Mouse (Mus musculus) myocyte (in vitro differentiated cells): ENCODE measurements around the gene 2510009E07Rik. TPM values are rescaled to one million over a fixed set of nuclear protein-coding genes. Genes with fewer than 3 reads are reported as not detected.
A peak's percentile ranks its signal among the peaks of the same experiment; 100 is the strongest.

Source experiments
- H3K27me3 ChIP-seq: one replicate; pipeline ENCODE4 v1.6.1; 2011; ENCODE audit not compliant: control insufficient read depth, insufficient read depth, insufficient read length
- H3K36me3 ChIP-seq: one replicate; pipeline ENCODE4 v1.6.1; 2011; ENCODE audit not compliant: control insufficient read depth, insufficient read depth
- H3K4me2 ChIP-seq: one replicate; pipeline ENCODE4 v1.6.1; 2011; ENCODE audit warnings: low read depth, control low read depth
- H3K4me3 ChIP-seq: one replicate; pipeline ENCODE4 v1.5.1; 2011; ENCODE audit warnings: mild to moderate bottlenecking, control low read depth, moderate library complexity
- H3K79me2 ChIP-seq: one replicate; pipeline ENCODE4 v1.6.1; 2011; ENCODE audit not compliant: control insufficient read depth, insufficient read depth
- H3ac ChIP-seq: one replicate; pipeline ENCODE4 v1.6.1; 2011; ENCODE audit not compliant: control insufficient read depth, insufficient read length
- CEBPB ChIP-seq: IDR thresholded peaks from 2 replicates; pipeline ENCODE4 v1.6.1; 2011; ENCODE audit warnings: mild to moderate bottlenecking, moderate library complexity; ENCODE audit not compliant: poor library complexity, insufficient read depth, severe bottlenecking
- E2F4 ChIP-seq: IDR thresholded peaks from one replicate; pipeline ENCODE4 v1.6.1; 2011; ENCODE audit warnings: mild to moderate bottlenecking, control low read depth, moderate library complexity; ENCODE audit not compliant: insufficient read depth
- MAX ChIP-seq: IDR thresholded peaks from one replicate; pipeline ENCODE4 v1.6.1; 2011; ENCODE audit warnings: low read depth, mild to moderate bottlenecking, control low read depth
- MYOD1 ChIP-seq, 3 experiments: IDR thresholded peaks; one replicate each; pipeline ENCODE4 v1.6.1; 2011; ENCODE audit warnings: control low read depth in 2 of 3, low read depth in 2 of 3, mild to moderate bottlenecking in 2 of 3, moderate library complexity in 1 of 3; ENCODE audit not compliant: insufficient read length in 2 of 3, control insufficient read depth in 1 of 3
- MYOG ChIP-seq, 3 experiments: IDR thresholded peaks; one replicate each; pipeline ENCODE4 v1.6.1; 2011; ENCODE audit warnings: control low read depth in 2 of 3, low read depth in 2 of 3, mild to moderate bottlenecking in 2 of 3; ENCODE audit not compliant: insufficient read length in 2 of 3, control insufficient read depth in 1 of 3, insufficient read depth in 1 of 3
- POLR2A ChIP-seq: IDR thresholded peaks from one replicate; pipeline ENCODE4 v1.6.1; 2011; ENCODE audit warnings: low read depth, mild to moderate bottlenecking, control low read depth, moderate library complexity; ENCODE audit not compliant: insufficient read length
- POLR2AphosphoS2 ChIP-seq: IDR thresholded peaks from one replicate; pipeline ENCODE4 v1.6.1; 2011; ENCODE audit warnings: low read depth, control low read depth; ENCODE audit not compliant: insufficient read length
- REST ChIP-seq: IDR thresholded peaks from one replicate; pipeline ENCODE4 v1.6.1; 2011; ENCODE audit warnings: mild to moderate bottlenecking, control low read depth, moderate library complexity; ENCODE audit not compliant: insufficient read depth, insufficient read length
- SRF ChIP-seq: IDR thresholded peaks from one replicate; pipeline ENCODE4 v1.6.1; 2011; ENCODE audit warnings: low read depth; ENCODE audit not compliant: control insufficient read depth, insufficient read length
- TCF12 ChIP-seq: IDR thresholded peaks from one replicate; pipeline ENCODE4 v1.6.1; 2011; ENCODE audit warnings: mild to moderate bottlenecking, control low read depth; ENCODE audit not compliant: poor library complexity, insufficient read depth, severe bottlenecking
- TCF3 ChIP-seq: IDR thresholded peaks from one replicate; pipeline ENCODE4 v1.6.1; 2011; ENCODE audit warnings: low read depth, control low read depth; ENCODE audit not compliant: insufficient read length
- USF1 ChIP-seq: IDR thresholded peaks from one replicate; pipeline ENCODE4 v1.6.1; 2011; ENCODE audit warnings: low read depth, mild to moderate bottlenecking, control low read depth, moderate library complexity
- polyA plus RNA-seq: library from polyadenylated mRNA; unstranded; fragments of >200 nt; fragmentation: generic; extraction: Trizol; gene quantifications from one replicate; pipeline ENCODE4 v1.2.1, GENCODE M21; 2012; ENCODE audit warnings: missing spikeins

2510009E07Rik gene
- polyA plus RNA-seq, 1 experiment = 4.4 TPM

DNA sequence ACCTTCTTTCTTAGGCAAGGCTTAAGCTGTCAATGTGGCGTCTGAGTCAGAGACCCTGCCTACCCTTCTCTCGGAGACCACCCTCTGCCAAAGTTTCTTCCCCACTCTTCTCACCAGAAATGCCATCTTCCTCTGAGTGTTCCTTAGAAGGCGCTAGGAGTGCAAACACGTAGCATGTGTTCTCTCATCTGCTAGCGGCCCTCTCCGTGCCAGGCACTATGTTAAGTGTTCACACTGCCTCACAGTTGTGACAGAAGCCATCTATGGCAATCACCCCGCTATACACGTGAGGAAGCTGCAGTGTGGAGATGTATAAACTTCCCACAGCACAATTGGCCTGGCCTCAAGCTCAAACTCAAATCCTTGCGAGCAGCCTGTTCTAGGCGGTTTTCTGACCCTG is 20.1 kb upstream of the 2510009E07Rik start:
- no peaks in the 10 kb centered on the region for H3K79me2 ChIP-seq
- peaks cover 6% of the 10 kb centered on the region for H3K27me3 ChIP-seq
- TF ChIP-seq E2F4 = no peak
- TF ChIP-seq SRF = no peak
- TF ChIP-seq MAX = no peak
- no peak for TF ChIP-seq MYOG (IDR thresholded peaks at IDR 0.05; ENCODE audit: control insufficient read depth in 1 of 3, insufficient read depth in 1 of 3, insufficient read length in 2 of 3, low read depth in 2 of 3)
- TF ChIP-seq MYOD1 (IDR thresholded peaks at IDR 0.05; ENCODE audit: control insufficient read depth in 1 of 3, insufficient read length in 2 of 3, low read depth in 2 of 3) = no peak
- no peak for TF ChIP-seq REST
- no peak for TF ChIP-seq POLR2AphosphoS2
- no peak for TF ChIP-seq TCF12
- no peak for TF ChIP-seq TCF3
- no peak for TF ChIP-seq POLR2A
- no peak for TF ChIP-seq CEBPB
- TF ChIP-seq USF1 = no peak
- H3K4me2 ChIP-seq = no peak overlapping the region
- H3ac ChIP-seq = no peak overlapping the region
- no peak overlapping the region for H3K4me3 ChIP-seq
- H3K36me3 ChIP-seq = no peaks in the 10 kb centered on the region

DNA sequence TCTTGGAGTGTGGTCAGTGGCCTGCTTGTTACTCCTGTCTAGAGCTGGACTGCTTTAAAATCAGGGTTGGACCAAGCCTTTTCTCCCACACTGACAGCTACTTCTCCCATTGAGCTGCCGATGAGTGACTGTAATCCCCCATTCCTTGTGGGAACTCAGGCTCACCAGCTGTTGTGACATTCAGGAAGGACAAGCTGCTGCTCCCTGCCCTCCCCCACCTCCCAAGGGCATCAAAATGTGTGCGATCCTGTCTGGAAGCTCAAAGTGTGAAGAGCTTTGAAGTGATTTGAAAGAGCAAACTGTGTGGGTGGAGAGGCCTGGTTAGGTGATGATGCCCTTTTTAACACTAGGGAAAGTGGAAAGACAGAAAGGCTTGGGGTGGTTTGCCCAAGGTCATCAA is 15.9 kb upstream of the 2510009E07Rik start:
- Histone ChIP-seq H3ac (no peak overlapping the region), H3K79me2 (no peaks in the 10 kb centered on the region), H3K4me2 (no peak overlapping the region), H3K4me3 (no peak overlapping the region), H3K36me3 (no peaks in the 10 kb centered on the region), H3K27me3 (peaks cover 6% of the 10 kb centered on the region)
- TF ChIP-seq SRF = no peak
- TF ChIP-seq TCF3 = no peak
- TF ChIP-seq E2F4 = no peak
- no peak for TF ChIP-seq POLR2A
- TF ChIP-seq USF1 = no peak
- TF ChIP-seq MYOD1 (IDR thresholded peaks at IDR 0.05; ENCODE audit: control insufficient read depth in 1 of 3, insufficient read length in 2 of 3, low read depth in 2 of 3) = peak in 2 of 3 experiments; percentile 24 to 65

DNA sequence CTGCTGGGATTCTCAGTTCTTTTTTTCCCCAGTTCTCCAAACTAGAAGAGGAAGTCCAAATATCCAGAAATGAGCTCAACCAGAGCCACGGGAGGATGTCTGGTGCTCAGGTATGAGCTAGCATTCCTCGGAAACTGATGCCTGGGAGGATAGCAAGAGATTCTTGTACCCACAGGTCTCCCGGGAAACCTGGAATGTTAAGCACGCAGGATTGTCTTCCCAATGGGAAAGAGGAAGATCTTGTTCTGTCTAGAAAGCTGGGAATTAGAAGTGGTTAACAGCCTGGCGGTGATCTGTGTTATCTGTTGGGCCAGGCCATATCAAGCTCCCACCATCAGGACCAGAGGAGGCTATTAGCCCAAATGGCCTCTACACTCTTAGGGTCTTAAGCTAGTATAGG is 10.2 kb upstream of the 2510009E07Rik start:
- Histone ChIP-seq H3K27me3 (no peaks in the 10 kb centered on the region), H3K4me2 (no peak overlapping the region), H3K79me2 (no peaks in the 10 kb centered on the region), H3ac (no peak overlapping the region), H3K4me3 (no peak overlapping the region), H3K36me3 (no peaks in the 10 kb centered on the region)
- TF ChIP-seq E2F4 = no peak
- TF ChIP-seq REST = no peak

DNA sequence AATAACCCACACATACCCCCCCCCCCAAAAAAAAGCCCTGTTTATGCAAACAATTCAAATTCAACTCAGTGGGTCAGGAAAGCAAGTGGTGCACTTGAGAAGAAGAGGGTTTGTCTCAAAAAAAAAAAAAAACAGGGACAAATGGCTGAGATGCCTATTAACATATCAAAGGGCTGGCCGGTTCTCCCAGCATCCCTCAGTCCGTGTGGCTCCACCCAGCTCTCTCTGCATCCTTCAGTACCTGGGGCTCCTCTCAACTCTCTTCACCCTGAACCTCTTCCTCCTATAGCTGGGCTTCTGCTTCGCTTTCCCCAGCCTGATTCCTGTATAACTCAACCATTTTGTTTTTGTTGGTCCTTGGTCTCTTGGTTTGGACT is 7.8 kb upstream of the 2510009E07Rik start:
- Histone ChIP-seq H3K4me3 (no peak overlapping the region), H3K4me2 (peak overlapping the region; percentile 34), H3ac (no peak overlapping the region), H3K36me3 (no peaks in the 10 kb centered on the region), H3K79me2 (no peaks in the 10 kb centered on the region), H3K27me3 (no peaks in the 10 kb centered on the region)
- TF ChIP-seq E2F4 = no peak
- TF ChIP-seq POLR2AphosphoS2 = no peak
- TF ChIP-seq MYOD1 (IDR thresholded peaks at IDR 0.05; ENCODE audit: control insufficient read depth in 1 of 3, insufficient read length in 2 of 3, low read depth in 2 of 3) = no peak
- TF ChIP-seq TCF12 = no peak
- TF ChIP-seq MAX = no peak
- no peak for TF ChIP-seq USF1
- no peak for TF ChIP-seq POLR2A
- TF ChIP-seq TCF3 = no peak
- TF ChIP-seq SRF = no peak
- TF ChIP-seq CEBPB = no peak
- TF ChIP-seq REST = no peak
- no peak for TF ChIP-seq MYOG (IDR thresholded peaks at IDR 0.05; ENCODE audit: control insufficient read depth in 1 of 3, insufficient read depth in 1 of 3, insufficient read length in 2 of 3, low read depth in 2 of 3)

DNA sequence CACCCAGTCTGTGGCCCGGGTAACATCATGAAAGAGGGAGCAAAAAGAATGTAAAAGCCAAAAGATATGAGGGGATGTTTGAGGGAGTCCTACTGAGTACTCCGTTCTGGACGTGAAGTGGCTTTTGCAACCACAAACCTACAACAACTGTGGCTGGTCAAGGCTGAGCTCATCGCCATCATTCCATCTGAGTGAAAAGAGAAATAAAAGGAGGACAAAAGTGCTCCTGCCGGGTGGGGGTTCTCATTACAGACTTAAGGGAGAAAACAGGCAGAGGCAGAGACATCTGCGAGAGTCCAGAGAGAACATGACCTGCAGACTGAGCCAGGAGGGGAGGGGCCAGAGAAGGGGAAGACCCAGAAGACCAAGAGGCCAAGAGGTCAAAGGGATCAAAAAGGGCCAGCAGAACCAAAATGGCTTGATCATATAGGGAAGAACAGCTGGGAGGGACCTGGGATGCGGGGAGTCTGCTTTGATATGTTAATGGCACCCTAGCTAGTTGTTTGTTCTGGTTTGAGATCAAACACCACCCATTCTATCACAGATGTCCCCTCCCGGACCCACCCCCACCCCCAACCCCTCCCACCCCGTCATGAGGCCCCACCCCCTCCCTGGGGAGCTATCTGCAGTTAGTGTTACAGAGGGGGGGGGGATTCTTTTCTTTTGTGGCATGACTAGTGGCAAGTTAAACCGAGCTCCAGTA is 7.3 kb upstream of the 2510009E07Rik start:
- Histone ChIP-seq H3K4me3 (no peak overlapping the region), H3K27me3 (no peaks in the 10 kb centered on the region), H3K79me2 (no peaks in the 10 kb centered on the region), H3K36me3 (no peaks in the 10 kb centered on the region), H3K4me2 (peak overlapping the region; percentile 34), H3ac (no peak overlapping the region)
- TF ChIP-seq MYOD1 (IDR thresholded peaks at IDR 0.05; ENCODE audit: control insufficient read depth in 1 of 3, insufficient read length in 2 of 3, low read depth in 2 of 3) = no peak
- no peak for TF ChIP-seq MYOG (IDR thresholded peaks at IDR 0.05; ENCODE audit: control insufficient read depth in 1 of 3, insufficient read depth in 1 of 3, insufficient read length in 2 of 3, low read depth in 2 of 3)
- no peak for TF ChIP-seq CEBPB
- TF ChIP-seq REST = no peak
- TF ChIP-seq USF1 = no peak
- TF ChIP-seq TCF3 = no peak
- no peak for TF ChIP-seq TCF12
- TF ChIP-seq E2F4 = no peak
- TF ChIP-seq MAX = no peak
- TF ChIP-seq SRF = no peak
- no peak for TF ChIP-seq POLR2A
- TF ChIP-seq POLR2AphosphoS2 = no peak
